Mouse (Mus musculus): ENCODE measurements around the gene Mfsd4a.

GRCm38 (mm10) chr1:131992561-131993001 is 75.3 kb downstream of the Mfsd4a start:
- TF ChIP-seq CTCF (IDR thresholded peaks at IDR 0.05; ENCODE audit: borderline replicate concordance, insufficient read depth, low read depth, low read length) (no peak), POLR2A (IDR thresholded peaks at IDR 0.05; ENCODE audit: borderline replicate concordance, insufficient read depth, low read length) (no peak)
